Mouse (Mus musculus) midbrain, embryonic 13.5 days (tissue): Measurements from ENCODE around the gene Mitd1. TPM values are rescaled to one million over a fixed set of nuclear protein-coding genes. Genes with fewer than 3 reads are reported as not detected.

ENCODE experiments used
- ATAC-seq: fragments of 200-750 bp; cut with Nextera tagmentation; 2 replicates; pipeline ENCODE4 v1.8.0; 2017; ENCODE audit warnings: mild to moderate bottlenecking, moderate TSS enrichment, moderate library complexity
- H3K27ac ChIP-seq: fragments of 300-500 bp; sonication (generic); 2 replicates; pipeline ENCODE4 v1.5.1; 2015; ENCODE audit warnings: inconsistent platforms, mild to moderate bottlenecking, moderate library complexity
- H3K27me3 ChIP-seq: fragments of 300-500 bp; sonication (generic); 2 replicates; pipeline ENCODE4 v1.6.1; 2015; ENCODE audit warnings: mild to moderate bottlenecking, inconsistent platforms
- H3K36me3 ChIP-seq: fragments of 300-500 bp; sonication (generic); 2 replicates; pipeline ENCODE4 v1.6.1; 2015; ENCODE audit warnings: mild to moderate bottlenecking, inconsistent platforms
- H3K4me1 ChIP-seq: fragments of 300-500 bp; sonication (generic); replicated peaks from 2 replicates; pipeline ENCODE4 v1.6.1; 2015; ENCODE audit warnings: inconsistent platforms
- H3K4me2 ChIP-seq: fragments of 300-500 bp; sonication (generic); replicated peaks from 2 replicates; pipeline ENCODE4 v1.6.1; 2015; ENCODE audit warnings: moderate library complexity, mild to moderate bottlenecking, inconsistent platforms
- H3K4me3 ChIP-seq: fragments of 300-500 bp; sonication (generic); replicated peaks from 2 replicates; pipeline ENCODE4 v1.5.1; 2015; ENCODE audit warnings: mild to moderate bottlenecking, inconsistent platforms
- H3K9ac ChIP-seq: fragments of 300-500 bp; sonication (generic); replicated peaks from 2 replicates; pipeline ENCODE4 v1.6.1; 2015; ENCODE audit warnings: mild to moderate bottlenecking, inconsistent platforms
- H3K9me3 ChIP-seq: fragments of 300-500 bp; sonication (generic); 2 replicates; pipeline ENCODE4 v1.6.1; 2016; ENCODE audit warnings: mild to moderate bottlenecking, inconsistent platforms
- WGBS: fragments of 180-500 bp; shearing (Covaris S2); methylation state at CpG from one replicate; pipeline ENCODE4 v1.1.7; 2015; 5-methylcytosine and 5-hydroxymethylcytosine counted together
- polyA plus RNA-seq: library from polyadenylated mRNA; unstranded; fragments of >200 nt; fragmentation: Nextera tagmentation; extraction: Ambion mirVana; gene quantifications from 2 replicates; pipeline ENCODE4 v1.2.1, GENCODE M21; 2015

Gene Mitd1
- polyA plus RNA-seq, 1 experiment from 2014 or later: 17.2 TPM

DNA sequence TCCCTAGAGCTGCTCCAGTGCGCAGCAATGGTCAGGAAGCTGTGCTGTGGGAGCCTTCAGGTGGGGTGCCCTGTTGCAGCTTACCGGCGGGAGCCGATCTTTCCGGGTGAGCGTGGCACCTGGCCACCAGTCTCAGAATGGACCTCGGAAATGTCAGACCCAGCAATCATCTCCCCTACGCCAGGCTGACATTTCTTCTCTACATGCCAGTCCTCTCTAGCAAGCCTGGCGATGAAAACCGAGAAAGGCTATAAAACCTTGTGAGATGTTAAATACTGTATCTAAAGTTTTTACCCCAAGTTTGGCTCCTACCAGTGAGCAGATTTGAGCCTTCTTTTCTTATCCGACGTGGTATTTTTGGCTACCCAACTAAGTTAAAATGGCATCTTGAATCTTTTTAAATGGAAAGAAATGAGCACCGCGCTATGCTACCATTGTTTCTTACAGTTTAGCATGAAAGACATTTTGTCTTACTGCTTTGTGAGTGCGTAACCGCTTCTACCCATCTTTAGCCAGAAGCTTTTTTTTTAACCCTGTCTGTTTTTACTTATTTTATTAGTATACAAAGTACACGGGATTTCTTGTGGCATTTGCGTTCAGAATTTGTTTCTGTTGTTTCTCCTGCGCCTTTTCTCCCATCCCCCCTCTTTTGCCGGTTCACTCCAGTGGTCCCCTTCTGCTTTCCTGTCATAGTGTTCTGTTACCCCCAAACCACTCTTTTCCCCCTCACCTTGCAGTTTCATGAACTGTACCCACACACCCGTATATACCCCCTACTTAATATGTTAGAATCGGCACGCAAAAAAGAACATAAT lies 24.6 kb downstream of the Mitd1 start:
- no peak for ATAC-seq
- H3K4me1 ChIP-seq: peaks cover 12% of the 10 kb centered on the region
- no peaks in the 10 kb centered on the region for H3K9me3 ChIP-seq
- peak overlapping the region; percentile 68 for H3K4me3 ChIP-seq
- peak overlapping the region; percentile 67 for H3K4me2 ChIP-seq
- peak overlapping the region; percentile 91 for H3K27ac ChIP-seq
- WGBS: 13% methylated on average over 23 of the region's 23 CpGs
- H3K9ac ChIP-seq: peak overlapping the region; percentile 68
- H3K27me3 ChIP-seq: peaks cover 15% of the 10 kb centered on the region
- H3K36me3 ChIP-seq: no peaks in the 10 kb centered on the region

DNA sequence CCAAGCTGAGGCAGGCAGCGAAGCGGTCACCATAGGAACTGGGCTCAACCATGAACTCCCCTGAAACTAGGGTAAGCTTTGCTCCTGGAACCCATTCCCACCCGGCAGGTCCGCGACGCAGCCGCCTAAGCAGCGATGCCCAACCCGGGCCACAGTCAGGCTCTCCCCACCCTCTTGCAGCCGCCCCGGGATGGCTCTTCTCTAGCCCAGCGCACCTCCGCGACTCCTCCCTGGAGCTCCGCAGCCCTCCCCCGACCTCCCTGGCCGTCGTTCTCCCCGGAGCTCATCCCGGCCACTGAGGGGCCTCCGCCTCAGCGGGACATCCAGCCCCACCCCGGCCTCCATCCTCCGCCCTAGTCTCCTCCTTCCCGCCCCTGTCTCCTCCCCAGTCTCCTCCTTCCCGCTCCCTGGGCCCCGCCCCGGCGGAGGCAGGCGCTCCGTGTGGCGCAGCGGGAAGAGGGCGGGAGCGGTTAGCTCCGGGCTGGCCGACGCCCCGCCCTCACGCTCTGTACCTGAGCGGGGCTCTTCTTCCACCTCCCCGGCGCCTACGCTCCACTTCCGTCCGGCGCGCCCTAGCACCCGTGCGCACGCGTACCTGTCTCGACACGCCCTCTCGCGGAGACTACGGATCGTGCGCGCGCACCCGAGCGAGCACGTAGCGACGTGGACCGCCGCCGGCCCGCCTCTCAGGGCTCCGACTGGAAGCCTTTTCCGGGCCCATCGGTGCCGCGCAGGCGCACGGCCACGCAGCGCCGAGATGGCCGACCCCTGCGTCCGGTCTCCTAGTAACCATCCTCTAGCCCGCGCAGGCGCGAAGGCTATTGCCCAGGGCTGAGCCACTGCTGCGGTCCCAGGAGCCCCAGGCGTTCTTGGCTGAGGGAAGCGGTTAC lies 25.5 kb downstream of the Mitd1 start:
- WGBS: under 1% methylated on average over 89 of the region's 90 CpGs
- peak; percentile 98 for ATAC-seq

DNA sequence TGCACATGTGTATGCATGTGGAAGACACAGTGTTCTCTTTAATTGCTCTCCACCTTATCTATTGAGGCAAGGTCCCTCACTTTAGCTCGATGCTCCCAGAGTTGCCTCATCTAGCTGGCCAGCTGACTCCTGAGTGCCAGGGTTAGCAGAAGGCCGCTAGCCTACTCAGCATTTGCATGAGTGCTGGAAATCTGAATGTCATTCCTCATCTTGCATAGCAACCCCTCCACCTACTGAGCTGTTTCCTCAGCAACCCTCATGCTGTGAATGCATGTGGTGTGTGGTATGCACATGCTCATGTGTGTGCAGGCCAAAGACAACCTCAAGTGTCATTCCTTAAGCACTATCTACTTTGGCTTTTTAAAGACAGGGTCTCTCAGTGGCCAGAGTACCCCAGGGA lies 39.5 kb downstream of the Mitd1 start:
- H3K4me2 ChIP-seq: no peak overlapping the region
- no peaks in the 10 kb centered on the region for H3K9me3 ChIP-seq
- H3K4me3 ChIP-seq: no peak overlapping the region
- no peak overlapping the region for H3K27ac ChIP-seq
- H3K9ac ChIP-seq: no peak overlapping the region
- peaks cover 28% of the 10 kb centered on the region for H3K36me3 ChIP-seq
- 56% methylated on average over 2 of the region's 2 CpGs for WGBS
- ATAC-seq: no peak
- no peaks in the 10 kb centered on the region for H3K4me1 ChIP-seq
- no peaks in the 10 kb centered on the region for H3K27me3 ChIP-seq

More for the DNA sequence above, 25.5 kb downstream of the Mitd1 start:
- H3K9me3 ChIP-seq: no peaks in the 10 kb centered on the region
- peaks cover 13% of the 10 kb centered on the region for H3K27me3 ChIP-seq
- peak overlapping the region; percentile 79 for H3K9ac ChIP-seq
- peaks cover 12% of the 10 kb centered on the region for H3K4me1 ChIP-seq
- peak overlapping the region; percentile 67 for H3K4me2 ChIP-seq
- H3K4me3 ChIP-seq: peak overlapping the region; percentile 68
- no peaks in the 10 kb centered on the region for H3K36me3 ChIP-seq
- H3K27ac ChIP-seq: peak overlapping the region; percentile 91

DNA sequence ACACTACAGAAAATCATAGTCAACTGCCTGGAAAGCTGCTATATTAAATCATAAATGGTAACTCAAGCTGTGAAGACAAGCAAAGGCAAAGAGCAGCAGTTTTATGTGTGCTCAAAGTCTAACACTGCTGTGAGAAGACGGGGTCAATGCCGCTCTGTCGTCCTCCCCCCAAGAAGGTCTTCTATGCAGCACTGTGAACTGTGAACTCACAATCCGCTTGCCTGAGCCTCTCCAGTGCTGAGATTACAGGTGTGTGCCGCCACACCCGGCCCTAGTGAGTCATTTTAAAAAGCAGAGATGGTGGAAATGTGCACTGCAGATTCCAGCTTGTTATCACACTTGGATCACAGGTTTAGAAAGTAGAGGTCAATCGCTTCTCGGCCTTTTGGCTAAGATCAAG lies 43.3 kb downstream of the Mitd1 start:
- H3K27ac ChIP-seq: no peak overlapping the region
- peaks cover 10% of the 10 kb centered on the region; the same call in 1 of the 2 replicates for H3K36me3 ChIP-seq
- no peak overlapping the region for H3K4me2 ChIP-seq
- no peak overlapping the region for H3K9ac ChIP-seq
- H3K9me3 ChIP-seq: no peaks in the 10 kb centered on the region
- no peaks in the 10 kb centered on the region for H3K4me1 ChIP-seq
- ATAC-seq: no peak
- H3K4me3 ChIP-seq: no peak overlapping the region
- no peaks in the 10 kb centered on the region for H3K27me3 ChIP-seq
- 89% methylated on average over 8 of the region's 8 CpGs for WGBS

DNA sequence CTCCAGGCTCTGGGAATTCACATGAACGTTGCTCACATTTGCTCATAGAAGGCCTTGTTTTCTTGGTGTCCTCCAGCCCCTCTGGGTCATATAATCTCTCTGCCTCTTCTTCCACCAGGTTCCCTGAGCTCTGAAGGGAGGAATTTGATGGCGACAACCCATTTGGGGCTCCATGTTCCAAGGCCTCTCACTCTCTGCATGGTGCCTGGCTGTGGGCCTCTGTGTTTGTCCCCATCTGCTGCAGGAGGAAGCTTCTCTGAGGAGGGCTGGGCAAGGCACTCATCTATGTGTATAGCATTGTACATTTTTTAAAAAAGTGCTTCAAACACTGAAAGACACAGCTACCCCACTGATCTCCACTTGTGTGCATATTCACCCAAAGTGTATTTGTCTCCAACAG lies 58.5 kb downstream of the Mitd1 start:
- H3K4me1 ChIP-seq: no peaks in the 10 kb centered on the region
- H3K4me3 ChIP-seq: no peak overlapping the region
- no peak overlapping the region for H3K27ac ChIP-seq
- H3K4me2 ChIP-seq: no peak overlapping the region
- H3K27me3 ChIP-seq: no peaks in the 10 kb centered on the region
- H3K9ac ChIP-seq: no peak overlapping the region
- WGBS: 76% methylated on average over 2 of the region's 2 CpGs
- no peak for ATAC-seq
- H3K36me3 ChIP-seq: peaks cover 40% of the 10 kb centered on the region
- no peaks in the 10 kb centered on the region for H3K9me3 ChIP-seq

Other genes starting within 250 kb of the Mitd1 start
- 0.83 and 0.85 TPM in 2 replicates for gene 2010300C02Rik, start 170.3 kb downstream of the Mitd1 start, polyA plus RNA-seq
- gene Tsga10, start 24.0 kb downstream of the Mitd1 start, polyA plus RNA-seq: 24.5 and 24.8 TPM in 2 replicates
- 7.2 and 7.5 TPM in 2 replicates for gene Lipt1, start 18.7 kb downstream of the Mitd1 start, polyA plus RNA-seq
- gene Mrpl30, start 66 bp upstream of the Mitd1 start, polyA plus RNA-seq: 245 and 253 TPM in 2 replicates
- not detected in 2 replicates for gene Lyg2, start 26.1 kb upstream of the Mitd1 start, polyA plus RNA-seq
- gene Lyg1, start 67.3 kb upstream of the Mitd1 start, polyA plus RNA-seq: not detected in 2 replicates
- gene Txndc9, start 107.5 kb upstream of the Mitd1 start, polyA plus RNA-seq: 165 and 167 TPM in 2 replicates
- 26.5 and 27.0 TPM in 2 replicates for gene Eif5b, start 107.6 kb upstream of the Mitd1 start, polyA plus RNA-seq
- 37.5 and 43.7 TPM in 2 replicates for gene Rev1, start 239.4 kb upstream of the Mitd1 start, polyA plus RNA-seq